Mouse (Mus musculus): ENCODE results near the gene Filip1l. TPM values are rescaled to one million over a fixed set of nuclear protein-coding genes. Genes with fewer than 3 reads are reported as not detected.
A peak's percentile ranks its signal among the peaks of the same experiment; 100 is the strongest.

Gene Filip1l
- total RNA-seq, 1 experiment: 7.4 TPM

DNA sequence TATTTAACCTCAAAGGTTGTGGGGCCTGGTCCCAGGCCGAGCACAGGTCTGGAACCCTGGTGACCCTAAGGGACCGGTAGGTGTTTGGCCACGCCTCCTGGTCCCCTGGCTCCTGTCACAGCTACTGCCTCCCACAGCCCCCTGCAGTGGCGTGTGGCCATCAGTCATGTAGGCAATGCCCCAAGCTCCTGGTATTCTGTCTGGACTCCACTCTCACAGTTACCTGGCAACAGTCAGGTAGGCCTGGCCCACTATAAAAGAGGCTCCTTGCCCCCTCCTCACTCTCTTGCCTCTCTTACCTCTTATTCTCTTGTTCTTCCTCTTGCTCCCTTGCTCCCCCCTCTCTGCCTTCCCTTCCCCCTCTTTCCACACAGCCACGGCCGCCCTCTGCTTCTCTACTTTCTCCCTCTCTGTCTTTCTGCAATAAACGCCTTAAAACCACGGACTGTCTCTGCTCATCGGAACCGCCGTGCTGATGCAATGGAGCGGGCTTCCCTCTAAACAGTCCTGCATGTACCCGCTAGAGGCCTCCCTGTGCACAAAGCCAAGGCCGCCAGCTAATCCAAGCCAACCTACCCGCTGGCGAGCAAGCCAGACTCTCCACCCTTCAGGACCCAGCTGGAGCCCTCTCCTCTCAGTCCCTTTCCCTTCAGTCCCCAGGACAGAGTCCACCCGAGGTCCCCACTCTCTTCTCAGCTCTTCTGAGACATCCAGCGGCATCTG is 9.9 kb downstream of the Filip1l start:
- Histone ChIP-seq H3K4me1 (ENCODE audit: control insufficient read depth in 2 of 2, insufficient read depth in 2 of 2, low read length in 2 of 2, poor library complexity in 1 of 2) (no peaks in the 10 kb centered on the region), H3K4me3 (ENCODE audit: insufficient read depth in 1 of 2, low read depth in 1 of 2, low read length in 2 of 2, poor library complexity in 1 of 2, severe bottlenecking in 1 of 2) (peak overlapping the region; percentile 41 to 67; a peak in 3 of 4 replicates), H3K9ac (ENCODE audit: insufficient read depth, low read depth, low read length, poor library complexity, severe bottlenecking) (peak overlapping the region; percentile 34; the same call in 1 of the 2 replicates), H3K36me3 (ENCODE audit: control insufficient read depth, insufficient read depth, low read length, poor library complexity, severe bottlenecking) (no peaks in the 10 kb centered on the region), H3K9me3 (ENCODE audit: control insufficient read depth, insufficient read depth, low read depth, low read length) (no peaks in the 10 kb centered on the region), H3K27ac (ENCODE audit: insufficient read depth, low read depth, low read length, poor library complexity, severe bottlenecking) (no peak overlapping the region)
- peak; percentile 27 for DNase-seq (ENCODE audit: low read depth, low spot score)
- in situ Hi-C loops (cut with MboI; ENCODE audit: low sequenced_read_pairs in 2 of 2, unreplicated experiment in 2 of 2): no loop called here
- no peak for TF ChIP-seq CHD2 (IDR thresholded peaks at IDR 0.05; ENCODE audit: low read depth, low read length)
- TF ChIP-seq ZC3H11A (IDR thresholded peaks at IDR 0.05; ENCODE audit: borderline replicate concordance, low read depth, low read length): no peak
- no peak for TF ChIP-seq MAFK (IDR thresholded peaks at IDR 0.05; ENCODE audit: insufficient read depth, low read depth, low read length)

DNA sequence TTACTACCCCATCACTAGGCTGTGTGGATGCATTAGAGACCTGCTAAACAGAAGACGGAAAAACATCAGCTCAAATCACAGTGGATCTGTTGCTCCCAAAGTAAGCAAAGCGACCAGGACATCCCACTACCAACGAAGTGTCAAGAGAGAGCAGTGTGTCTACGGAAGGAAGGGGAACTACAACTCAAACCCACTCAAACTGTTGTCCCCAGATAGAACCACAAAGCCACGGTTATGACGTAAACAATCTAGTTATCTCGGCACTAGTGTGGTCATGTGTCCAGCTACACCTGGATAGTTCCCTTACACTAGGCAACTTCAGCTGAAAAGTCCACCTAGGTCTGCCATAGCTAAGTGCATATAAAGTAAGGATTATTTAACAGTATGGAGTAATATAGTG is 11.6 kb downstream of the Filip1l start:
- in situ Hi-C loops (cut with MboI; ENCODE audit: low sequenced_read_pairs in 2 of 2, unreplicated experiment in 2 of 2): no loop called here
- H3K4me1 ChIP-seq (ENCODE audit: control insufficient read depth in 2 of 2, insufficient read depth in 2 of 2, low read length in 2 of 2, poor library complexity in 1 of 2): no peaks in the 10 kb centered on the region
- H3K4me3 ChIP-seq (ENCODE audit: insufficient read depth in 1 of 2, low read depth in 1 of 2, low read length in 2 of 2, poor library complexity in 1 of 2, severe bottlenecking in 1 of 2): no peak overlapping the region
- no peak overlapping the region for H3K27ac ChIP-seq (ENCODE audit: insufficient read depth, low read depth, low read length, poor library complexity, severe bottlenecking)
- no peaks in the 10 kb centered on the region for H3K9me3 ChIP-seq (ENCODE audit: control insufficient read depth, insufficient read depth, low read depth, low read length)
- H3K9ac ChIP-seq (ENCODE audit: insufficient read depth, low read depth, low read length, poor library complexity, severe bottlenecking): no peak overlapping the region
- no peak for TF ChIP-seq ZC3H11A (IDR thresholded peaks at IDR 0.05; ENCODE audit: borderline replicate concordance, low read depth, low read length)
- TF ChIP-seq ZNF384 (IDR thresholded peaks at IDR 0.05; ENCODE audit: low read depth, low read length): no peak
- TF ChIP-seq MAFK (IDR thresholded peaks at IDR 0.05; ENCODE audit: insufficient read depth, low read depth, low read length): no peak
- TF ChIP-seq CHD2 (IDR thresholded peaks at IDR 0.05; ENCODE audit: low read depth, low read length): no peak
- TF ChIP-seq HCFC1 (IDR thresholded peaks at IDR 0.05; ENCODE audit: borderline replicate concordance, insufficient read depth, low read length): no peak
- DNase-seq (ENCODE audit: low read depth, low spot score): no peak
- no peaks in the 10 kb centered on the region for H3K36me3 ChIP-seq (ENCODE audit: control insufficient read depth, insufficient read depth, low read length, poor library complexity, severe bottlenecking)

DNA sequence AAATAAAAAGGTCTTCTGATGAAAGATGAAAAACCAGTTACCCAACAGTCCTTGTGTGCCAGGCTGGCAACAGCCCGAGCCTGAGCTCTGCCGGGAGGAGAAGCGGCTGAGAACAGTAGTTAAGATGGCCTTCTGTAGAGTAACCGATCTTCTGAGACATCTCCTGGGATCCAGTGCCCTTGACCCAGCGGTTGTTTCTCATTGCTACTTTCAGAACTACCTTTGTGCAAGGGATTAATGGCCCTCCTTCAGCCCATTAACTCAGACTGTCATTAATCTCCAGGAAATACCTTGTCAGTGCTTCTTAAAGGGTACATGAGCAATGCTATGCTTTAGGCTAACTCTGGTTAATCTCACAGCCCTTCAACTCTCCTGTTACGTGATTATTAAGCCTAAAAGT is 13.2 kb downstream of the Filip1l start:
- Histone ChIP-seq H3K36me3 (ENCODE audit: control insufficient read depth, insufficient read depth, low read length, poor library complexity, severe bottlenecking) (no peaks in the 10 kb centered on the region), H3K4me3 (ENCODE audit: insufficient read depth in 1 of 2, low read depth in 1 of 2, low read length in 2 of 2, poor library complexity in 1 of 2, severe bottlenecking in 1 of 2) (no peak overlapping the region), H3K9ac (ENCODE audit: insufficient read depth, low read depth, low read length, poor library complexity, severe bottlenecking) (no peak overlapping the region), H3K4me1 (ENCODE audit: control insufficient read depth in 2 of 2, insufficient read depth in 2 of 2, low read length in 2 of 2, poor library complexity in 1 of 2) (no peaks in the 10 kb centered on the region), H3K9me3 (ENCODE audit: control insufficient read depth, insufficient read depth, low read depth, low read length) (no peaks in the 10 kb centered on the region), H3K27ac (ENCODE audit: insufficient read depth, low read depth, low read length, poor library complexity, severe bottlenecking) (no peak overlapping the region)
- in situ Hi-C loops (cut with MboI; ENCODE audit: low sequenced_read_pairs in 2 of 2, unreplicated experiment in 2 of 2): no loop called here
- no peak for DNase-seq (ENCODE audit: low read depth, low spot score)
- TF ChIP-seq ZC3H11A (IDR thresholded peaks at IDR 0.05; ENCODE audit: borderline replicate concordance, low read depth, low read length) (no peak), MAFK (IDR thresholded peaks at IDR 0.05; ENCODE audit: insufficient read depth, low read depth, low read length) (no peak), CHD2 (IDR thresholded peaks at IDR 0.05; ENCODE audit: low read depth, low read length) (no peak), ZNF384 (IDR thresholded peaks at IDR 0.05; ENCODE audit: low read depth, low read length) (no peak), HCFC1 (IDR thresholded peaks at IDR 0.05; ENCODE audit: borderline replicate concordance, insufficient read depth, low read length) (no peak)

DNA sequence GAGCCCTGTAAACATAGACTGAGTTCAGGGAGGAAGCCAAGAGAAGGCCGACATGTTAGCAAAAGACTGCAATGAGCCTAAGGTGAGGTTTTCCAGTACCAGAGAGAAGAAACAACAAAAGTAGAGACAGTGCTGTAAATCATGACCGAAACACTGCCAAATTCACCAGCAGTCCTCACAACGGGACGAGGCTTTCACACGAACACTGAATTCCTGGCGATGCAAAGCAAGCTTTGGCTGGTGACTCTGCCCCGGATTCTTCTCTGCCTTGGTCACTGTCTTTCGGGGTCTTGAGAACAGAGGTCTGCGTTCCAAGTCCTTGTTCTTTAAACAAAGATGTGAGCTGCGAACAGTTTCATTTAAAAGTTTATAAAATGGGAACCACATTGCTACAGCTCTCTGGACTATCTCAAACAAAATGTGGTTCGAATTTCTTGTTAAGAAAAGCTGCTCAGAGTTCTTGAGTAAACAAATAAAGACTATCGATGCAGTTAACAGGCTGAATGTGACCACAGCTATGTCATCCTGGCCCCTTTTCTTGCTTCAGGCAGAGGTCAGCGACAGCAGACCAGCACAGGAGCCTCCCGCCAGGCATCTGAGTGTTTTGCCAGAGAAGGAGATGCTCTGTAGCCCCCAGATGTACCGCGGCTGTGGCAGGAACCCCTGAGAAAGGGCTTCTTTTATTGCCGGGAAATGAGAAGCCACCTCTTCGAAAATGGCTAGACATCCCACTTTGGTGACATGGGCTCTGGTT is 14.2 kb downstream of the Filip1l start:
- no peak overlapping the region for H3K4me3 ChIP-seq (ENCODE audit: insufficient read depth in 1 of 2, low read depth in 1 of 2, low read length in 2 of 2, poor library complexity in 1 of 2, severe bottlenecking in 1 of 2)
- TF ChIP-seq MAFK (IDR thresholded peaks at IDR 0.05; ENCODE audit: insufficient read depth, low read depth, low read length): no peak
- TF ChIP-seq ZNF384 (IDR thresholded peaks at IDR 0.05; ENCODE audit: low read depth, low read length): no peak
- TF ChIP-seq CHD2 (IDR thresholded peaks at IDR 0.05; ENCODE audit: low read depth, low read length): no peak
- no peak for TF ChIP-seq ZC3H11A (IDR thresholded peaks at IDR 0.05; ENCODE audit: borderline replicate concordance, low read depth, low read length)
- no peak for TF ChIP-seq HCFC1 (IDR thresholded peaks at IDR 0.05; ENCODE audit: borderline replicate concordance, insufficient read depth, low read length)
- no peak for DNase-seq (ENCODE audit: low read depth, low spot score)
- no peaks in the 10 kb centered on the region for H3K36me3 ChIP-seq (ENCODE audit: control insufficient read depth, insufficient read depth, low read length, poor library complexity, severe bottlenecking)
- H3K9ac ChIP-seq (ENCODE audit: insufficient read depth, low read depth, low read length, poor library complexity, severe bottlenecking): no peak overlapping the region
- in situ Hi-C loops (cut with MboI; ENCODE audit: low sequenced_read_pairs in 2 of 2, unreplicated experiment in 2 of 2): no loop called here
- H3K9me3 ChIP-seq (ENCODE audit: control insufficient read depth, insufficient read depth, low read depth, low read length): no peaks in the 10 kb centered on the region
- no peaks in the 10 kb centered on the region for H3K4me1 ChIP-seq (ENCODE audit: control insufficient read depth in 2 of 2, insufficient read depth in 2 of 2, low read length in 2 of 2, poor library complexity in 1 of 2)
- H3K27ac ChIP-seq (ENCODE audit: insufficient read depth, low read depth, low read length, poor library complexity, severe bottlenecking): no peak overlapping the region
